Mouse (Mus musculus) layer of hippocampus, adult 8-10 months (tissue): ENCODE measurements around the gene Ppid. TPM values are rescaled to one million over a fixed set of nuclear protein-coding genes. Genes with fewer than 3 reads are reported as not detected.
"Not testable (repeated sequence)": the region's sequence is repeated elsewhere in the genome, so short reads cannot be mapped to it uniquely, and the experiment has no call there.

Experiments used
- DNase-seq, 2 experiments: peaks; one replicate each; pipeline ENCODE4 v3.0.0; 2022; ENCODE audit warnings: low spot score in 2 of 2
- total RNA-seq, 4 experiments: library from RNA; stranded (reverse); gene quantifications; 2 replicates each; pipeline ENCODE4 v1.2.4; 2022

The Ppid gene
- total RNA-seq, 4 experiments from 2014 or later = 72.5 to 88.1 (median 80.6) TPM

- DNase-seq = no peak
These were observed 18.7 kb upstream of the Ppid start for GRCm38 (mm10) chr3:79572399-79572798.

DNA sequence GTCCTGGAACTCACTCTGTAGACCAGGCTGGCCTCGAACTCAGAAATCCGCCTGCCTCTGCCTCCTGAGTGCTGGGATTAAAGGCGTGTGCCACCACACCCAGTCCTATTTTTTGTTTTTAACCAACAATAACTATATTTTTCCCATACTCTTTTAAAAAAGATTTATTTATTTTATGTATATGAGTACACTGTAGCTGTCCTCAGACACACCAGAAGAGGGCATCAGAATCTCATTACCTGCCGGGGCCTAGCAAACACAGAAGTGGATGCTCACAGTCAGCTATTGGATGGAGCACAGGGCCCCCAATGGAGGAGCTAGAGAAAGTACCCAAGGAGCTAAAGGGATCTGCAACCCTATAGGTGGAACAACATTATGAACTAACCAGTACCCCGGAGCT is 17.8 kb upstream of the Ppid start:
- DNase-seq = not testable (repeated sequence)

GRCm38 (mm10) chr3:79574336-79574735 is 16.8 kb upstream of the Ppid start:
- DNase-seq = no peak

DNA sequence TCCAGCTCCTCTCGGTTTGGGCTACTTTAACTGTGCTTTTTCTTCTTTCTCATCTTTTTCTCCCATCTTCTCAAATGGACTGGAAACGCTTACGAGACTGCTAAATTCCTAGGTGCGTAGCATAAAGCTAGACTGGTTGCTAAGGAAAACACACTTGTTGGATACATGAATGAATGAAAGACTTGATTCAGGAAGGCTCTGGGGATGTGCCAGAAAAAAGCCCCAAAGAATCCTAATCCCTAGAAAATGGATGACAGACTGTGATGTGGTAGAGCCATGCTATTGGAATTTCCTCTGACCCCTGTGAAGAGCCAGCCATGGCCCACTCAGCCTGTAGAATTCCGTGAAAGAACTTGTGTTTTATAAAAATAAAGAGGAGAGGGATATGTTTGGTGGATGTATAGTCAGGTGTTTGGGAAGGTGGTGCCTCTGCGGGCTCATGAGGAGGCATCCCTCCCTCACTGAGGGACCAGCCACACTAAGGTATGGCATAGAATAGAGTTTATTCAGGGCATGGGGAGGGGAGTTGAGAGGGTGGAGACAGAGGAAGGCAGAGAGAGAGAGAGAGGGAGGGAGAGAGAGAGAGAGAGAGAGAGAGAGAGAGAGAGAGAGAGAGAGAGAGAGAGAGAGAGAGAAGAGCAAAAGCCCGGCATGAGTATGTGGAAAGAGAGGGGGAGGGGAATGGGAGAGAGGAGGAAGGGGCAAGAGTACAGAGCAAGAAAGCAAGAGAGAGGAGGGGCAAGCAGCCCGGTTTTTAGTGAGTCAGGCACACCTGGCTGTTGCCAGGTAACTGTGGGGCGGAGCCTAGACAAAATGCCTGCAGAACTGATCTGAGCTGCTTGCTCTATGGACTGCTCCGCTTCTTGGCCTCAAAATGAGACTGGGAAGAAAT is 15.3 kb upstream of the Ppid start:
- no peak for DNase-seq

- no peak for DNase-seq
These were observed 14.7 kb upstream of the Ppid start for GRCm38 (mm10) chr3:79576468-79576816.

- DNase-seq = no peak
These were observed 14.3 kb upstream of the Ppid start for GRCm38 (mm10) chr3:79576865-79577264.

DNA sequence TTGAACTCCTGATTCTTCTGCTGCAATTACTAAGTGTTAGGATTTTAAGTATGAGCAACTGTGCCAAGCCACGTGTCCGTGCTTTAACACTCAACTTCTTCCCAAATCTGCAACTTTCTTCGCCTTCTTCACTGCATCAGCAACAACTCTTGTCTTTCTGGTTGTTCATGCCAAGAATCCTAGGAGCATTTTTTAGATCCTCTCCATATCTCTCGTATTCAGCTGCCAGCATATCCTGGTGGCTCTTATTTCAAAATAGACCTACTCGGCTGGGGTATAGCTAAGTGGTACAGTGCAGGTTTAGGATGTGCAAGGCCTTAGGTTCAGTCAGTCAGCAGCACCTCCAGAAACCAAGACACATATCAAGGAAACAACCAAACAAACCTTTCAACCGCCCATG is 13.5 kb upstream of the Ppid start:
- DNase-seq = no peak

DNA sequence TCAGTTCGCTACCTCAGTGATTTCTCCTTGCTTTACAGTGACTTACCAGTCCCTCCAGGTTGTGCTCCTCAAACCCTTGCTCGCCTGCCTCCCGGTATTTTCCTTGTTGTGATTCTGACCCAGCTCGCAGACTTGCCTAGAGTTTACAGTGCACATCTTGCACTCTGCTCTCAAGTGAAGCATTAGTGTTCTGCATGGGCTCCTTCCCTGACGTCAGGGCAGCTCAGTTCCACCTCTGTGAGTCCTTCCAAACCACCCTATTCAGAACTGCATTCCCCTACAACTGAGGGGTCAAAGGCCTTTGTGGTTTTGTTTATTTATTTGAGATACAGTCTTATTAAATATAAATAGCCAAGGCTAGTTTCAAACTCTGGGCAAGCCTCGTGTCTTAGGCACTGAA is 13.0 kb upstream of the Ppid start:
- DNase-seq = no peak

DNA sequence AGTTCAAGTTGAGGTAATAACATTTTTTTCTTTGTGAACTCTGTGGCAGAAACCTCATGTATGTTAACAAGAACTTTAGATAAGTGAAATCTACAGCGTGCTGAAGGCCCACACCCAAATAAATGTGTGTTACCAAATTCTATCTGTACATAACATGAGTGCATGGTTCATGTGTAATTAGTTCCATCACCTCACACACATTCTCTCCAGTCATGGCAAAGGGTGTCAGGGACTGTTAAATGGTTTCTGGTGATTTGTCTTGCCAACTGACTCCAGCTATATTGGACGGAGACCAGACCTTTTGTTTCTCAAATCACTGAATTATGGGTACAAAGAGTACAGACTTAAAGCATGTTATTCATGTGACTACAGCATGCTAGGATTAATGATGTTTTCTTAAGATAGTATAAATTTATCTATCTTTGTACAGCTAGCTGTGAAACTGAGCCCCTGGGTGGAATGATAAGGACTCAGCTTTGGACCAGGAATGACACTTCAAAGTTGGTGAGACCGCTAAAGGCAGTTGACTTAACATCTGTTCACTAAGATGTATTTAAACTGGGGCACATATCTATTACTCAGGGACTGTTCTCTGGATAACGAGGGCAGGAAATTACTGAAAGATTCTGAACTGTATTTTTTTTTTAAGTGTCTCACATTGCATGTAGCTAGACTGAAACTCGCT is 11.1 kb upstream of the Ppid start:
- no peak for DNase-seq

DNA sequence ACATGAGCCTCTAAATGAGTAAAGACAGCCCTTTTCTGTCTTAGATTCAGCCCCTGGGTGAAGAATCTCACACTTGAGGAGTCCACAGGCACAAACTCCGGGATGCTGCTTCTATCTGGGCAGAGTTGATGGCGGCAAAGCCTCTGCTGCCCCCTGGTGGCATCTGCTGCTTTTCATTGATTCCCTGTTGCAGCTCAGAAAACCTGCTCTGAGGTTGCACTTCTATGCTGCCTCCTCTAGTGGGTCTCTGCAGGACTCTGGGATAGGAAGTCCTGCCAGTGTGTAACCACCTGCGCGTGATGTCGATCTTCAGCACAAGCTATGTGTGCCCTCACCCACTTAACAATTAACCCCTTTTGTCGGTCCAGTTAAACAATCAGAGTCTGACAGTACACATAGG is 4.3 kb upstream of the Ppid start:
- DNase-seq = peak; percentile 80 to 97

DNA sequence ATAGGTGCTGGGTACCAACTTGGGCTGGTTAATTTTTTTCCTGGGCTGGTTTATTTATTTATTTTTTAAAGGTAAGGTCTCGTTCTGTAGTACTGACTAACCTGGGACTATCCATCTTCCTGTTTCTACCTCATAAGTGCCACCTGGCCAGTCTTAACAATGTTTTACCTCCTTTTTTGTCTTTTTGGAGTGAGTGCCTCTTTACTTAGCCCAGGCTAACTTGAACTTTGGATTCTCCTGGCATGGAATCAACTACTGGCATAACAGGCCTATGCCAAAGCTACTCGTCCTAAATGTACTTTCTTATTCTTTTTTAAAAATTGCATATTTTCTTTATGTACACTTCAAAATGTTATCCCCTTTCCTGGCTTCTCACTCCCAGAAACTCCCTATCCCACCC is 1.5 kb upstream of the Ppid start:
- DNase-seq = no peak

DNA sequence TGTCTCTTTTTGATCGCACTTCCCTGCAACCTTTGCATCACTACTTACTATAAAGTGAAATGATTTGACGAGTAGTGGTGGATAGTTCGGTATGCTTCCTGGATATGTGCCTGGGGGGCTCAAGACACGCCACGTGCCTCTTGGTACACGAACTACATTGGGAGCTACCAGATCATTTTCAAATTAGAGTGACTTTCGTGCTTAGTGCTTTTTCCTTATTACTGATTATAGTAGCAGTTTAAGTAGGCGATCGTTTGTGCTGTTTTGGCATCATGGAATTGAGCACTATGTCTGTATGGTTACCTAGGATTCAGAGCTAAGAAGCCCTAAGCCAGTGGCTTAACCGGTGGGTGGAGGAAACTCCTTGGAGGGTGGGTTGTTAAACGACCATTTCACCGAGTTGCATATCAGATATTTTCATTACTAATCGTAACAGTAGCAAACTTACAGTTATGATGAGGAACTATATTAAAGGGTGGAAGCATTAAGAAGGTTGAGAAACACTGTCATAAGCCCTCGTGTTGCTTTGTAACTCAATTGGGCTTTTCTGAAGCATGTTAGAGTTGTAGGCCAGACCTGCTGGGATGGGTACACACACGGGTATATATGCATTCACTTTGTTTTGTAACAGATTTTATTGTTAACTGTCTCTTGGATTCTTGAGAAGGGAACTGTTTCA is 790 bp downstream of the Ppid start:
- DNase-seq = no peak

DNA sequence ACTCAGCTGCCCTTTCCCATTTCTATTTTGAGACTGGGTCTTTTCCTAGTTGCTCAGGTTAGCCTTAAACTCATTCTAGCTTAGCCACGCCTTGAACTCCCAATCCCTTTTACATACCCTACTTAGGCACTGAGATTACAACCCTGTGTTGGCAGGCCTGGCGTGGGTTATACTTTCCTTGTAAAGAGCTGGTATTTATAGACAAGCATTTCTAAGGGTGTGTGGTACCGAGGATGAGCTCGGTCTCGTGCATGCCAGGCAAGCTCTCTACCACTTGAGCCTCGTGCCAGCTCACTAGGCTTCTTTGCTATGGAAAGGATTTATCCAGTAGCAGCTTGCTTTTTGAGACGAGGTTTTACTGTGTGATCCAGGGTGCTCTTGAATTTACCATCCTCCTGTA is 4.3 kb downstream of the Ppid start:
- DNase-seq = no peak

- DNase-seq = no peak
These were observed 18.7 kb downstream of the Ppid start for GRCm38 (mm10) chr3:79609886-79610285.

- no peak for DNase-seq
These were observed 36.5 kb downstream of the Ppid start for GRCm38 (mm10) chr3:79627484-79628181.

DNA sequence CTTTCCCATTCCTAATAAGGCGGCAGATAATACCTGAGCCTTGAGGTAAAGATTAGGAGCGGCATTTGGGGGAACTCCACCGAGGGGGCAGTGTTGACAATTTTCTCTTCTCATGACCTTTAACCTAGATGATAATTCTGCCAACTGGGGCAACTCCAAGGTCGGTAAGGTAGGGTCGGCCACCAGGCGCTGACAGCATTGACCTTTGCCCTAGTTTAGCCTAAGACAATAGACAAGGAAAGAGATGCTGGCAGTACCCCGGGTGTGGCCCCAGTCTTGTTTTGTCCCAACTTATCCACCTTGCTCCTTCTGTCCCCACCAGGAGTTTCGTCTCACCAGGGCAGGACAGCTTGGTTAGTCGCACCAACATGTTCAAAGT is 37.0 kb downstream of the Ppid start:
- no peak for DNase-seq

GRCm38 (mm10) chr3:79628561-79629415 is 37.6 kb downstream of the Ppid start, which contains the start of gene 4930579G24Rik:
TSS of gene 4930579G24Rik (plus strand) at chr3:79629079.
- peak; percentile 98 to 99 for DNase-seq

- peak; percentile 60 to 76 for DNase-seq
These were observed 38.2 kb downstream of the Ppid start, which contains the start of gene Etfdh for GRCm38 (mm10) chr3:79629416-79629730. TSS of gene Etfdh (minus strand) at chr3:79629500.

GRCm38 (mm10) chr3:79652129-79652528 is 61.0 kb downstream of the Ppid start:
- no peak for DNase-seq
